Mouse (Mus musculus): ENCODE measurements around the gene Gpld1.
"Not testable (repeated sequence)": the region's sequence is repeated elsewhere in the genome, so short reads cannot be mapped to it uniquely, and the experiment has no call there.

The Gpld1 gene

DNA sequence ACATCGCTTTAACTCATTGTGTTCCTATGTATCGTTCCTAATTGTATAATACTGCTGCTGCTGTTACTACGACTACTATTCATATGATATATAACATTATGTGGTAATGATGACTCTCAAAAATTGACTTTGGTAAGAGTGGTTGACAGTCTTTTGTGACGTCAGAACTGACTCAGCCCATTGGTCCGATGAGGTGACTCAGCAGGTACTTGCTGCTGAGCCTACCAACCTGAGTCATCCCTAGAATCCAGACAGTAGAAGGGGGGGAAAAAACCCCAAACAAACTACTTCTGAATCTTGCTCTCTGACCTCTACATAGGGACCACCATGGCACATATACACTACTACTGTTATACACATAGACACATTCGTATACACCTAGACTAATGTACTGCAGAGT lies 5.9 kb downstream of the Gpld1 start:
- DNase-seq (ENCODE audit: low spot score): no peak

DNA sequence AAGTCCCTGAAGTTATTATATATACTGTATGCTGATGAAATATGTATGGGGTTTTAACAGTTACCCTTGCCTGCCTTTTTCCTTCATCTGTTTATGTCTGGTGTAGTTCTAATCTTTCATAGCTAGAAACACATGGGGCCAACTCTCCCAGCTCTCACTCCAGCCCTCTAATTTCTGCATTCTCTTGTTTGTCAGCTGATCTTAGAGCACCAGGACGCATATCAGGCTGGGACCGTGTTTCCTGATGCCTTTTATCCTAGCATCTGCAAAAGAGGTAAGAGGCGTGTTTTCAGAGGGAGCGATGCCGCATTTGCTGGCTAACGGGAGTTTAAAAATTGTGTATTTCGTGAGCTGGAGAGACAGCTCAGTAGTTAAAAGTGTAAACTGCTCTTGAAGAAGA lies 9.7 kb downstream of the Gpld1 start:
- DNase-seq (ENCODE audit: low spot score): no peak

GRCm38 (mm10) chr13:24955091-24955490 lies 12.1 kb downstream of the Gpld1 start:
- DNase-seq (ENCODE audit: low spot score): no peak

- DNase-seq (ENCODE audit: low spot score): no peak
Measured at GRCm38 (mm10) chr13:24955500-24955899, 12.5 kb downstream of the Gpld1 start.

- DNase-seq (ENCODE audit: low spot score): no peak
Measured at GRCm38 (mm10) chr13:24958671-24959070, 15.7 kb downstream of the Gpld1 start.

- DNase-seq (ENCODE audit: low spot score): no peak
Measured at GRCm38 (mm10) chr13:24960084-24960483, 17.1 kb downstream of the Gpld1 start.

- DNase-seq (ENCODE audit: low spot score): no peak
Measured at GRCm38 (mm10) chr13:24962119-24962518, 19.2 kb downstream of the Gpld1 start.

- DNase-seq (ENCODE audit: low spot score): no peak
Measured at GRCm38 (mm10) chr13:24965130-24965845, 22.3 kb downstream of the Gpld1 start.

DNA sequence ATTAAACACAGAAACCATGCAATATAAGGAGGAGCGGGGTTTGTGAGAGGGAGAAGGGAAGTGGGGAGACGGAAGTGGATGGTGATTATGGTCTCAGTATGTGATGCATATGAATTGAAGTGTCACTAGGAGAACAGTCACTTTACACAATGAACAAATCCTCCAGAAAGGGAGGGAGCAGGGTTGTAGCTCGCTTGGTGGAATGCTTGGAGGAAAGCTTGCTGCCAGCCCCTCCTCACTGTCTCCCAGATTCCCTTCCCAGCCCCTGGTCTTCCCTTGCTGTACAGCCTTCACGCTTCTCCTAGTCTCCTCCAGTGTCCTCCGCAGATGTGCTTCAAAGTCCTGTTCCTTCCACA lies 22.9 kb downstream of the Gpld1 start:
- DNase-seq (ENCODE audit: low spot score): no peak

DNA sequence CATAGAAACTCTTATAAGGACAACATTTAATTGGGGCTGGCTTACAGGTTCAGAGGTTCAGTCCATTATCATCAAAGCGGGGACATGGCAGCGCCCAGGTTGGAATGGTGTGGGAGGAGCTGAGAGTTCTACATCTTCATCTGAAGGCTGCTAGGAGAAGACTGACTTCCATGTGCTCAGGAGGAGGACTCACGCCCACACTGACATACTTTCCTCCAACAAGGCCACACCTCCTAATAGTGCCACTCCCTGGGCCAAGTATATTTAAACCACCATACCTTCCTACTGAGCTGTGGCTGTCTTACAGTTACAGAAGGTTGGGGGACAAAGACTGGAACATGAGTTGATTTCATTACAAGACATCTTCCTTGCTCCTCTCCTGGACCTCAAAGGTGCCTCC lies 28.8 kb downstream of the Gpld1 start:
- not testable (repeated sequence) for DNase-seq (ENCODE audit: low spot score)

GRCm38 (mm10) chr13:24976384-24976783 lies 33.4 kb downstream of the Gpld1 start:
- DNase-seq (ENCODE audit: low spot score): no peak

GRCm38 (mm10) chr13:24977820-24978342 lies 34.9 kb downstream of the Gpld1 start:
- no peak for DNase-seq (ENCODE audit: low spot score)

DNA sequence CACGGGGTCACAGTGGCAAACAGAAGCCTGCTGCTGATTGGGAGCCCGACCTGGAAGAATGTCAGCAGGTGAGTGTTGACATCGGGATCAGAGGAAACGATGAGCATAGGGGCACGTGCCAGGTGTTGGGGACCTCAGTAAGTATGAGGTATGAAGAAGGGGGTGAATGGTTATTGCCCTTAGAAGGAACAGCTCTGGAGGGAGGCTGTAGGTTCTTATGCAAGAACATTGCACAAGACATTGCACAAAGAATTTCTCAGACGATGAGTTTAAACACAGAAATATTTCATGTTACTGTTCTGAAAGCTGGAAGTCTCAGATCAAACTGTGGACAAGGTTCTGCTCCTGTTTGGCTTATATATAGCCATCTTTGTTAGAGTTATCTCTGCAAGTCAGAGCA lies 38.1 kb downstream of the Gpld1 start:
- no peak for DNase-seq (ENCODE audit: low spot score)

DNA sequence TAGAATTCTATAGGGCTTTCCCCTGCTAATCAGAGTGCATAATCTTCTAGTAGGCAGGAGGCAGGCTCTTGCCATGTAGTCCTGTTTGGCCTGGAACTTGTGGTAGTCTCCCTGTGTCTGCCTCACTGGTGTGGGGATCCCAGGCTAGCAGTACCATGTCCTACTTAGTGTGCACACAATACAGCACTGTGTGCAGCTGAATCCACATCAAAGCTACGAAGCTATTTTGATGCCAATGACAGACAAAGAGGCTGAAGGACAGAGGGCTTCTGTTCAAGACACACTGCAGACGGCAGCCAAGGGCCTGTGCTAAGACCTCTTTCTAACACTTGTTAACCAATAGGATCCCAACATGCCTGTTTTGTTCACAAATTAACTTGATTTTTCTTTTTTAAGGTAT lies 42.5 kb downstream of the Gpld1 start:
- peak; percentile 42 for DNase-seq (ENCODE audit: low spot score)

DNA sequence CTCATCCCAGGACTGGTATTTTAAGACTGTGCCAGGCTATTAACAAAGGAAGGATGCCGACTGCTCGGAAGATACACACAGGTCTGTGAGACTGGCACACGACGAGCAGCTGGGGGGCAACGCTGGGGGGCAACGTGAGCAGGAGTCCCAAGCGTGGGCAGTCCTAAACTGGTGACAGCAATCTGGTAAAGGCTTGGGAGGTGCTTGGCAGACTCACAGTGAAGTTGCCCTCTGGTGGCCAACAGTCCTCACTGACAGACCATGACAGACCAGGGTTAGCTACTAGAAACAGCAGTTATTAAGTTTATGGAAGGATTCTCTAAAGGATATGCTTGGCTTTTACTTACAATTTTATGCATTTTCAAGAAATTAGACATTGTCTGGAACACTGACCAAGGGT lies 45.4 kb downstream of the Gpld1 start:
- DNase-seq (ENCODE audit: low spot score): no peak

- no peak for DNase-seq (ENCODE audit: low spot score)
Measured at GRCm38 (mm10) chr13:24989006-24989405, 46.1 kb downstream of the Gpld1 start.

GRCm38 (mm10) chr13:24993160-24993559 lies 50.2 kb downstream of the Gpld1 start:
- DNase-seq (ENCODE audit: low spot score): no peak

GRCm38 (mm10) chr13:24999538-24999937 lies 56.6 kb downstream of the Gpld1 start:
- no peak for DNase-seq (ENCODE audit: low spot score)

DNA sequence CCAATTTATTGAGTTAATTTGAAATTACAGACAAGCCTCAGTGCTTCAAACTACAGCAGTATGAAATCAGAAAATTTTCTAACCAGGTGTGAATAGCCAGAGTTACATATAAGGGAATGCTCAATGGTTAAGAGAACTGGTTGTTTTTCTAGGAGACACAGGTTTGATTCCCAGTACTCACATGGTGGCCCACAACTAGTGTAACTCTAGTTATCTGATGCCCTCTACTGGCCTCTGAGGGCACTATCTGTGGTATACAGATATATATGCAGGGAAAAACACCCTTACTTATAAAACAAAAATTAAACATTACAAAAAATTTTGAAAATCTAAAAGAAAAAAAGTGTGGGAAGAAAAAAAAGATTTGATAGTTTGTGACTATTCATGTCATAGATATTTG lies 60.0 kb downstream of the Gpld1 start:
- no peak for DNase-seq (ENCODE audit: low spot score)

- DNase-seq (ENCODE audit: low spot score): no peak
Measured at GRCm38 (mm10) chr13:25007115-25007514, 64.2 kb downstream of the Gpld1 start.

- DNase-seq (ENCODE audit: low spot score): no peak
Measured at GRCm38 (mm10) chr13:25018316-25018715, 75.4 kb downstream of the Gpld1 start.

- peak; percentile 82 for DNase-seq (ENCODE audit: low spot score)
Measured at GRCm38 (mm10) chr13:25019793-25020539, 77.0 kb downstream of the Gpld1 start, which contains the start of gene Mrs2. Gene Mrs2, minus strand, starts transcription at chr13:25020379.

GRCm38 (mm10) chr13:25020540-25020892 lies 77.6 kb downstream of the Gpld1 start:
- DNase-seq (ENCODE audit: low spot score): no peak

- no peak for DNase-seq (ENCODE audit: low spot score)
Measured at GRCm38 (mm10) chr13:25022386-25022785, 79.4 kb downstream of the Gpld1 start.

Measured in left cerebral cortex, adult 11 months (tissue).